In the genomic region with DNA sequence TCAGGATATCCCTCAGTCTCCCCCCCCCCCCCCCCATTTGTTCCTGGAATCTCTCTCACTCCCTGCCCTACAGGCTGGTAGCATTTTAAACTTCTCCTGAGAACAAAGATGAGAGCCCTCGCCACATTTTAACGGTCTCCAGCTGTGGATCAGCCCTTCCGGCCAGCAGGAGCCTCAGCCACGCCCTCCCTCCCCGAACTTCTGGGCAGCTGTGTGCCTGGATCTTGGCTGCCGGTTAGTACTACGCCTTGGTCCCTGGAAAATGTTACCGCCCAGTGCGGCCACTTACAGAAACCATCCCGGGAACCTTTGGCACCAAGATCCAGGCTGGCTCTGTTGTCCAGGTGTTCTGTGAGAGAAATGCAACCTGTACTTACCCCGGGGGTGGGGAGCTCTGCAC, we compare ENCODE assay signal across 8 mouse cellular contexts. TPM values are rescaled to one million over a fixed set of nuclear protein-coding genes. Genes with fewer than 3 reads are reported as not detected.
DNase-seq lines count a peak whose midpoint lies in the region; ATAC-seq and TF ChIP-seq lines count a peak whose summit lies in the region.

No protein-coding gene starts in this region.

- no peaks in the 10 kb centered on the region for H3K36me3 ChIP-seq in megakaryocyte, embryonic 14.5 days (replicated peaks; ENCODE audit: low read length)
- H3K36me3 ChIP-seq in hindbrain, embryonic 13.5 days = no peaks in the 10 kb centered on the region
- H3K36me3 ChIP-seq in stomach, embryonic 16.5 days (ENCODE audit: control insufficient read depth, insufficient read depth, low read length) = no peaks in the 10 kb centered on the region

- H3K4me2 ChIP-seq in hindbrain, embryonic 13.5 days = peak overlapping the region; percentile 19; the same call in 1 of the 2 replicates
- H3K4me2 ChIP-seq in stomach, embryonic 16.5 days (ENCODE audit: low read depth, low read length) = peak overlapping the region; percentile 48

- 4% methylated on average over 11 of the region's 11 CpGs for WGBS in hindbrain, embryonic 13.5 days
- 2% methylated on average over 11 of the region's 11 CpGs for WGBS in stomach, embryonic 16.5 days

- DNase-seq in gastrocnemius, adult 8-10 months (ENCODE audit: low spot score in 2 of 2) = peak; percentile 56 to 65
- DNase-seq in lung, adult 18-20 months = peak; percentile 69 to 83
- no peak for DNase-seq in right cerebral cortex, postnatal 36 days (ENCODE audit: low spot score in 2 of 2)
- DNase-seq in left cerebral cortex, adult 2 months (ENCODE audit: extremely low spot score in 1 of 2, low spot score in 2 of 2) = no peak

- no peak for TF ChIP-seq CTCF in left cerebral cortex, adult 2 months (IDR thresholded peaks at IDR 0.05)

- ATAC-seq in megakaryocyte, adult 5-6 weeks (ENCODE audit: poor library complexity, severe bottlenecking) = no peak
- no peak for ATAC-seq in hindbrain, embryonic 13.5 days (ENCODE audit: low FRiP score)
- ATAC-seq in stomach, embryonic 16.5 days (ENCODE audit: insufficient read depth, low FRiP score) = peak; percentile 81

- no peak overlapping the region; the same call in 1 of the 2 replicates for H3K9ac ChIP-seq in hindbrain, embryonic 13.5 days
- peak overlapping the region; percentile 31; the same call in 1 of the 2 replicates for H3K9ac ChIP-seq in stomach, embryonic 16.5 days (ENCODE audit: low read length)

- H3K9me3 ChIP-seq in megakaryocyte, embryonic 14.5 days = no peaks in the 10 kb centered on the region
- H3K9me3 ChIP-seq in hindbrain, embryonic 13.5 days = no peaks in the 10 kb centered on the region
- H3K9me3 ChIP-seq in stomach, embryonic 16.5 days (replicated peaks; ENCODE audit: control insufficient read depth, low read length) = no peaks in the 10 kb centered on the region

- peaks cover 9% of the 10 kb centered on the region for H3K27me3 ChIP-seq in megakaryocyte, embryonic 14.5 days (replicated peaks)
- no peaks in the 10 kb centered on the region for H3K27me3 ChIP-seq in hindbrain, embryonic 13.5 days
- no peaks in the 10 kb centered on the region for H3K27me3 ChIP-seq in stomach, embryonic 16.5 days (ENCODE audit: control insufficient read depth, insufficient read depth, low read length)

- H3K27ac ChIP-seq in hindbrain, embryonic 13.5 days = no peak overlapping the region
- H3K27ac ChIP-seq in stomach, embryonic 16.5 days (ENCODE audit: low read length) = no peak overlapping the region
- H3K27ac ChIP-seq in left cerebral cortex, adult 2 months = no peak overlapping the region

- H3K4me3 ChIP-seq in megakaryocyte, embryonic 14.5 days (replicated peaks) = peak overlapping the region; percentile 59
- H3K4me3 ChIP-seq in hindbrain, embryonic 13.5 days = no peak overlapping the region
- peak overlapping the region; percentile 1; the same call in 1 of the 2 replicates for H3K4me3 ChIP-seq in stomach, embryonic 16.5 days (replicated peaks; ENCODE audit: low read length)
- no peak overlapping the region for H3K4me3 ChIP-seq in left cerebral cortex, adult 2 months

- intact Hi-C loops in left cerebral cortex, adult 2 months (cut with DNase I) = no loop called here

- peaks cover 7% of the 10 kb centered on the region; the same call in 1 of the 2 replicates for H3K4me1 ChIP-seq in megakaryocyte, embryonic 14.5 days
- peaks cover 3% of the 10 kb centered on the region for H3K4me1 ChIP-seq in hindbrain, embryonic 13.5 days (replicated peaks)
- H3K4me1 ChIP-seq in stomach, embryonic 16.5 days (ENCODE audit: control insufficient read depth, insufficient read depth, low read length) = peaks cover 5% of the 10 kb centered on the region; the same call in 1 of the 2 replicates

RNA-seq across cellular contexts. Expression of a gene that starts 20.4 kb away (rescaled TPM):
- 0.22 TPM in 1 of 2 replicates, not detected in the other for polyA plus RNA-seq in megakaryocyte, embryonic 14.5 days (2012; ENCODE audit: insufficient read depth, low replicate concordance)
- 1.0 and 1.2 TPM in 2 replicates for total RNA-seq in megakaryocyte, adult 5-6 weeks (2015)
- 0.98 and 1.8 TPM in 2 replicates for total RNA-seq in megakaryocyte, adult 5-6 weeks (2017)
- 1 to 10 TPM; 4.5 to 6.3 (median 5.4) TPM for total RNA-seq in gastrocnemius, adult 8-10 months (2022)
- polyA plus RNA-seq in hindbrain, embryonic 13.5 days (2015; fragmentation: Nextera tagmentation; extraction: Ambion mirVana) = 2.1 and 2.4 TPM in 2 replicates
- polyA plus RNA-seq in stomach, embryonic 16.5 days (2015; fragmentation: Nextera tagmentation; extraction: Ambion mirVana) = 4.6 and 4.9 TPM in 2 replicates
- 10 to 100 TPM; 39.7 to 40.7 TPM for total RNA-seq in left cerebral cortex, adult 2 months (2021)

Comparison
In these comparisons a context has a peak if more than half of its experiments do, and no peak if none do; other contexts are left out.
1. H3K4me3 ChIP-seq: peak in megakaryocyte, embryonic 14.5 days (single experiment) and stomach, embryonic 16.5 days (single experiment); none in hindbrain, embryonic 13.5 days (single experiment) and left cerebral cortex, adult 2 months (single experiment).
2. DNase-seq: peak in gastrocnemius, adult 8-10 months (2 of 2) and lung, adult 18-20 months (2 of 2); none in right cerebral cortex, postnatal 36 days (0 of 2) and left cerebral cortex, adult 2 months (0 of 2).
3. RNA of a gene that starts 20.4 kb away (total RNA-seq): 39.7 to 40.7 TPM in left cerebral cortex, adult 2 months; 4.5 to 6.3 TPM in gastrocnemius, adult 8-10 months and 0.98 to 1.8 TPM in megakaryocyte, adult 5-6 weeks; every median in the first group is over 4 times any median in the second.